Mouse (Mus musculus): ENCODE measurements around the gene Esrra. TPM values are rescaled to one million over a fixed set of nuclear protein-coding genes. Genes with fewer than 3 reads are reported as not detected.

The Esrra gene
- polyA plus RNA-seq, 1 experiment, result 27.2 TPM

DNA sequence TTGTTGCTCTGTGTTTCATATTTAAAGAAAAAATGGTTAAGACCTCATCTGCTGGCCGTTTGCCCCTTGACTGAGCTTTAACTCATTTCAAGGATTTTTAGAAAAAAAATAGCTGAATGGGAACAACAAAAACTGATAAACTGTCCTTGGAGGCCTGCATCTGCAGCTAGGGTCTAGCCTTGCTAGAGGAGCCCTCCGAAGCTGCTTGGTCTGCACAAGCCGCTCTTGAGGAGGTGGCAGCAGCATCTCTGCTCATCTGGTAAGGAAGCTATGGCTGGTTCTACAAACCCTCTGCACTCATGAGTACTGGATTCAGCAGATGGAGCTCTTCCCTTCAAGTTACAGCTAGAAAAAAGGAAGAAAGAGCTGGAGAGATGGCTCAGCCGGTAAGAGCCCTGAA is 43.6 kb downstream of the Esrra start:
- H3K27ac ChIP-seq (ENCODE audit: control insufficient read depth, insufficient read depth, low read depth, low read length, poor library complexity), result no peak overlapping the region
- TF ChIP-seq POLR2A (IDR thresholded peaks at IDR 0.05; ENCODE audit: borderline replicate concordance, control insufficient read depth, low read depth, low read length) (no peak), CTCF (IDR thresholded peaks at IDR 0.05; ENCODE audit: control insufficient read depth, insufficient read depth, low read length) (no peak)
- 75% methylated on average over 4 of the region's 4 CpGs for WGBS

DNA sequence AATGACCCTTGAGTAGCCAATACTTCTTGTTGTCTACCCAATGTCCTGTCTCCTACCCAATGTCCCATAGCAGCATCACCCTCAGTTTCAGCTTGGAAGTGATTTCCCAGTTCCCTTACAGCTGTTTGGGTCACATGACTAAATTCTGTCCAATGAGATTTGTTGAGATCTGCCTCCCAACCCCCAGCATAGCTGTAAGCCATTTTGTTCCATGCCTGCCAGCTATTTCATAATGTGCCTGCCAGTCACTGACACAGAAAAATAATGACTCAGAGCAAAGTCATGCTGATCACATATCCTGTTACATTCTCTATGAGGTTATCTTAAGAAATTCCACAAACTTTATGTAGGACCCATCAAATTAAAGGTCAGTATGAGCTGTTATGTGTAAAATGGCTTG is 44.8 kb downstream of the Esrra start:
- Histone ChIP-seq H3K4me1 (ENCODE audit: control insufficient read depth, insufficient read depth, low read length) (peaks cover 2% of the 10 kb centered on the region), H3K4me3 (replicated peaks; ENCODE audit: control insufficient read depth, low read depth, low read length) (no peak overlapping the region), H3K27ac (ENCODE audit: control insufficient read depth, insufficient read depth, low read depth, low read length, poor library complexity) (no peak overlapping the region)
- TF ChIP-seq CTCF (IDR thresholded peaks at IDR 0.05; ENCODE audit: control insufficient read depth, insufficient read depth, low read length), result no peak

More for the DNA sequence above, 43.6 kb downstream of the Esrra start:
- H3K4me3 ChIP-seq (replicated peaks; ENCODE audit: control insufficient read depth, low read depth, low read length), result no peak overlapping the region
- no peaks in the 10 kb centered on the region; the same call in none of the 2 replicates for H3K4me1 ChIP-seq (ENCODE audit: control insufficient read depth, insufficient read depth, low read length)

DNA sequence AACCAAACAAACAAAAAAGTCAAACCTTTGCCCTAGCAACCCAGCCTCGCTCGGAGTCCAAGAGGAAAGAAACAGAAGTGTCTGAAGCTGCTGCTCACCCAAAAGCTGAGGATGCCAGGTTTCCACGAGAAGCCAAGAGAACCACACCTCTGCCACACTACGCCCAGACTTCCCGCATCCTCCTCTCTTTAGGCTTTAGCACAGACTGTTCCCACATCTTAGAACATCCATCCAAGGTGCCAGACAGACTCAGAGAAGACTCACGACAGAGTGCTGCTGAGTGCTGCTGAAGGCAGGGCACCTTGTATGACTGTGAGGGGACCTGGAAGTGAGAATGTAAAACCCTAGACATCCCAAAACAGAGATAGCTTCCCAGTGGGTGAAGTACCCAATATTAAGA is 45.8 kb downstream of the Esrra start:
- TF ChIP-seq POLR2A (IDR thresholded peaks at IDR 0.05; ENCODE audit: borderline replicate concordance, control insufficient read depth, low read depth, low read length), result no peak
- TF ChIP-seq CTCF (IDR thresholded peaks at IDR 0.05; ENCODE audit: control insufficient read depth, insufficient read depth, low read length), result no peak
- 88% methylated on average over 6 of the region's 6 CpGs for WGBS
- Histone ChIP-seq H3K27ac (ENCODE audit: control insufficient read depth, insufficient read depth, low read depth, low read length, poor library complexity) (no peak overlapping the region), H3K4me1 (ENCODE audit: control insufficient read depth, insufficient read depth, low read length) (peaks cover 3% of the 10 kb centered on the region), H3K4me3 (replicated peaks; ENCODE audit: control insufficient read depth, low read depth, low read length) (no peak overlapping the region)

- WGBS, result 74% methylated on average over 1 of the region's 1 CpGs
- H3K4me1 ChIP-seq (ENCODE audit: control insufficient read depth, insufficient read depth, low read length), result peaks cover 3% of the 10 kb centered on the region
Observed at GRCm38 (mm10) chr19:6874257-6874656, 47.4 kb downstream of the Esrra start.

DNA sequence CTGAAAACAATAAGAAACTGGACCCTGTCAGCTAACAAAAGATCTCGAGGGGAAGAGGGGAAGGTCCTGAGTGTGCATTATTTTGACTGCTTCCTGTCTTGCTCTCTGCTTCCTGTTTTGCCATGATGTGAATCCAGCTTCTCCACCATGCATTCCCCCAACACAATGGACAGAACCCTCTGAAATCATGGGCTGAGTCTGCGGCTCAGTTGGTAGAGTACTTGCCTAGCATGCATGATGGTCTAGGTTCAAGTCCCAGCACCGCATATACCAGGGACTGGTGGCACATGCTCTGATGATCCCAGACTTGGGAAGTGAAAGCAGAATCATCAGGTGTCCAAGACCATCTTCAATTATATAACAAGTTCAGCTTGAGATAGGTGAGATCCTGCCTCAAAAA is 48.9 kb downstream of the Esrra start:
- WGBS, result 54% methylated on average over 3 of the region's 3 CpGs
- Histone ChIP-seq H3K4me1 (ENCODE audit: control insufficient read depth, insufficient read depth, low read length) (peaks cover 3% of the 10 kb centered on the region), H3K27ac (ENCODE audit: control insufficient read depth, insufficient read depth, low read depth, low read length, poor library complexity) (no peak overlapping the region), H3K4me3 (replicated peaks; ENCODE audit: control insufficient read depth, low read depth, low read length) (no peak overlapping the region)
- TF ChIP-seq POLR2A (IDR thresholded peaks at IDR 0.05; ENCODE audit: borderline replicate concordance, control insufficient read depth, low read depth, low read length) (no peak), CTCF (IDR thresholded peaks at IDR 0.05; ENCODE audit: control insufficient read depth, insufficient read depth, low read length) (no peak)

More at GRCm38 (mm10) chr19:6874257-6874656, 47.4 kb downstream of the Esrra start:
- Histone ChIP-seq H3K27ac (ENCODE audit: control insufficient read depth, insufficient read depth, low read depth, low read length, poor library complexity) (no peak overlapping the region), H3K4me3 (replicated peaks; ENCODE audit: control insufficient read depth, low read depth, low read length) (no peak overlapping the region)
- no peak for TF ChIP-seq POLR2A (IDR thresholded peaks at IDR 0.05; ENCODE audit: borderline replicate concordance, control insufficient read depth, low read depth, low read length)
- TF ChIP-seq CTCF (IDR thresholded peaks at IDR 0.05; ENCODE audit: control insufficient read depth, insufficient read depth, low read length), result no peak

DNA sequence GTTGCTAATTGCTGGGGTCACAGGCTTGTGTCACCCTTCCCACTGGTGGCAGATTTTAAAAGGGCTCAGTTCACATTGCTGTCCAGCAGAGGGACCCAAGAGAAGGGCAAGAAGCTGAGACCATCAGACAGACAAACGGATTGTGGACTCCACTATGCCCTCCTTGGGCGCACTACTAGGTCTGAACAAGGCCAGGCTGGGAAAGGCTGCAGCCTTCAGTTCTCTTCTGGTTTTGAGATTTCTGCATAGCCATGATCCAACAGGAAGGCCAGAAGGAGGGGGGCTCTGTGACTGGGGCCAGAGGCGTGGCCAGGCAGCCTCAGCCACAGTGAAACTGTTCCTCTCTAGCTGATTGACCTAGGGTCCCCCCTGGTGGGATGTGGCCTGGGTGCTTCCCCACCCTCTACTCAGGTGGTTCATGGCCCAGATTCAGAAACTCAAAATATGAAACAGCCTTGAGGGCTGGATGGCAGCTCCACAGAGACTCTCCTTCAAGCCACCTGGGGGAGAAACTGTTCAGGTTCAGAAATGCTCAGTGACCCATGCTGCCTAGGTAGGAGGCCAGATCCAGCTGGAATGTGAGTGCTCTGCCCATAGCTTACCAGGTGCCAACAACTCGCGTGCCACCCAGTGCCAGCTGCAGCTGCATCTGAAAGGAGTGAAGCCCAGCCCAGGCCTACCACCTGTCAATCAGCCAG is 49.9 kb downstream of the Esrra start:
- 12% methylated on average over 5 of the region's 5 CpGs for WGBS
- TF ChIP-seq CTCF (IDR thresholded peaks at IDR 0.05; ENCODE audit: control insufficient read depth, insufficient read depth, low read length) (peak; percentile 75), POLR2A (IDR thresholded peaks at IDR 0.05; ENCODE audit: borderline replicate concordance, control insufficient read depth, low read depth, low read length) (no peak)
- peak overlapping the region; percentile 53 for H3K27ac ChIP-seq (ENCODE audit: control insufficient read depth, insufficient read depth, low read depth, low read length, poor library complexity)
- H3K4me1 ChIP-seq (ENCODE audit: control insufficient read depth, insufficient read depth, low read length), result peaks cover 3% of the 10 kb centered on the region
- no peak overlapping the region for H3K4me3 ChIP-seq (replicated peaks; ENCODE audit: control insufficient read depth, low read depth, low read length)

DNA sequence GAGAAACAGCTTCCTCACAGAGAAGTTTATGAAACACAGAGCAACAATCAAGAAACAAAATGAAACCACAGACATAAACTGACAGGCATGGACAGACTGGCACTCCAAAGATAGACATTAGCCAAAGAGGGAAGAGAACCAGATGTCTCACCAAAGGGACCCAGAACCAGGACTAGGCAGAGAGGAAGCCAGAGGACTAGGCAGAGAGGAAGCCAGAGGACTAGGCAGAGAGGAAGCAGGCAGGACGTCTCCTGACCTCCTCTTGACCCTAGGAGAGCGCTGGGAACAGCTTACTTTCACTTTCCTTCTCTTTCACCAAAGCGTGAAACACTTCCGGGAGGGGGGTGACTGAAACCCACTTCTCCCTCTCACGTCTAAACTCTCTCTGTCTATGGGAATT is 52.3 kb downstream of the Esrra start:
- peak overlapping the region; percentile 76 for H3K4me3 ChIP-seq (replicated peaks; ENCODE audit: control insufficient read depth, low read depth, low read length)
- no peak for TF ChIP-seq POLR2A (IDR thresholded peaks at IDR 0.05; ENCODE audit: borderline replicate concordance, control insufficient read depth, low read depth, low read length)
- no peak for TF ChIP-seq CTCF (IDR thresholded peaks at IDR 0.05; ENCODE audit: control insufficient read depth, insufficient read depth, low read length)
- H3K4me1 ChIP-seq (ENCODE audit: control insufficient read depth, insufficient read depth, low read length), result peaks cover 3% of the 10 kb centered on the region
- whole genome bisulfite sequencing, result 2% methylated on average over 5 of the region's 5 CpGs
- H3K27ac ChIP-seq (ENCODE audit: control insufficient read depth, insufficient read depth, low read depth, low read length, poor library complexity), result peak overlapping the region; percentile 78; the same call in 1 of the 2 replicates

GRCm38 (mm10) chr19:6861451-6861850 is 60.2 kb downstream of the Esrra start:
- Histone ChIP-seq H3K27ac (ENCODE audit: control insufficient read depth, insufficient read depth, low read depth, low read length, poor library complexity) (peak overlapping the region; percentile 86; the same call in 1 of the 2 replicates), H3K4me3 (replicated peaks; ENCODE audit: control insufficient read depth, low read depth, low read length) (no peak overlapping the region), H3K4me1 (ENCODE audit: control insufficient read depth, insufficient read depth, low read length) (peaks cover 1% of the 10 kb centered on the region; the same call in 1 of the 2 replicates)
- WGBS, result 90% methylated on average over 4 of the region's 4 CpGs
- TF ChIP-seq CTCF (IDR thresholded peaks at IDR 0.05; ENCODE audit: control insufficient read depth, insufficient read depth, low read length) (no peak), POLR2A (IDR thresholded peaks at IDR 0.05; ENCODE audit: borderline replicate concordance, control insufficient read depth, low read depth, low read length) (no peak)

Other genes with a start within 250 kb of the Esrra start
- 4.7 and 5.5 TPM in 2 replicates for gene Rps6ka4, start 81.2 kb downstream of the Esrra start, polyA plus RNA-seq (2011; ENCODE audit: insufficient read depth, insufficient read length, low replicate concordance, missing spikeins)
- gene Ccdc88b, start 63.6 kb downstream of the Esrra start, polyA plus RNA-seq (2011; ENCODE audit: insufficient read depth, insufficient read length, low replicate concordance, missing spikeins), result 29.0 and 66.6 TPM in 2 replicates
- 28.6 and 37.9 TPM in 2 replicates for gene Trmt112, start 12.1 kb downstream of the Esrra start, polyA plus RNA-seq (2011; ENCODE audit: insufficient read depth, insufficient read length, low replicate concordance, missing spikeins)
- gene Prdx5, start 11.7 kb downstream of the Esrra start, polyA plus RNA-seq (2011; ENCODE audit: insufficient read depth, insufficient read length, low replicate concordance, missing spikeins), result 181 and 324 TPM in 2 replicates
- gene Catsperz, start 3.6 kb upstream of the Esrra start, polyA plus RNA-seq (2011; ENCODE audit: insufficient read depth, insufficient read length, low replicate concordance, missing spikeins), result 2.6 TPM in 1 of 2 replicates, not detected in the other
- not detected in 2 replicates for gene Kcnk4, start 12.7 kb upstream of the Esrra start, polyA plus RNA-seq (2011; ENCODE audit: insufficient read depth, insufficient read length, low replicate concordance, missing spikeins)
- gene Bad, start 20.0 kb upstream of the Esrra start, polyA plus RNA-seq (2011; ENCODE audit: insufficient read depth, insufficient read length, low replicate concordance, missing spikeins), result 15.4 and 20.4 TPM in 2 replicates
- 18.7 and 31.9 TPM in 2 replicates for gene Gpr137, start 20.7 kb upstream of the Esrra start, polyA plus RNA-seq (2011; ENCODE audit: insufficient read depth, insufficient read length, low replicate concordance, missing spikeins)
- gene Ppp1r14b, start 53.2 kb upstream of the Esrra start, polyA plus RNA-seq (2011; ENCODE audit: insufficient read depth, insufficient read length, low replicate concordance, missing spikeins), result 83.5 and 137 TPM in 2 replicates
- gene Plcb3, start 54.7 kb upstream of the Esrra start, polyA plus RNA-seq (2011; ENCODE audit: insufficient read depth, insufficient read length, low replicate concordance, missing spikeins), result 9.7 and 14.6 TPM in 2 replicates
- 40.9 and 42.3 TPM in 2 replicates for gene Fkbp2, start 58.7 kb upstream of the Esrra start, polyA plus RNA-seq (2011; ENCODE audit: insufficient read depth, insufficient read length, low replicate concordance, missing spikeins)
- 10.0 and 14.0 TPM in 2 replicates for gene Vegfb, start 65.8 kb upstream of the Esrra start, polyA plus RNA-seq (2011; ENCODE audit: insufficient read depth, insufficient read length, low replicate concordance, missing spikeins)
- gene Dnajc4, start 70.8 kb upstream of the Esrra start, polyA plus RNA-seq (2011; ENCODE audit: insufficient read depth, insufficient read length, low replicate concordance, missing spikeins), result 14.8 and 28.8 TPM in 2 replicates
- 13.2 and 20.7 TPM in 2 replicates for gene Nudt22, start 74.3 kb upstream of the Esrra start, polyA plus RNA-seq (2011; ENCODE audit: insufficient read depth, insufficient read length, low replicate concordance, missing spikeins)
- gene Trpt1, start 74.3 kb upstream of the Esrra start, polyA plus RNA-seq (2011; ENCODE audit: insufficient read depth, insufficient read length, low replicate concordance, missing spikeins), result 4.6 TPM in 1 of 2 replicates, not detected in the other
- 149 and 202 TPM in 2 replicates for gene Fermt3, start 97.7 kb upstream of the Esrra start, polyA plus RNA-seq (2011; ENCODE audit: insufficient read depth, insufficient read length, low replicate concordance, missing spikeins)
- gene Stip1, start 118.2 kb upstream of the Esrra start, polyA plus RNA-seq (2011; ENCODE audit: insufficient read depth, insufficient read length, low replicate concordance, missing spikeins), result 54.6 and 95.7 TPM in 2 replicates
- 4.8 and 6.2 TPM in 2 replicates for gene Macrod1, start 135.0 kb upstream of the Esrra start, polyA plus RNA-seq (2011; ENCODE audit: insufficient read depth, insufficient read length, low replicate concordance, missing spikeins)
- gene Flrt1, start 183.9 kb upstream of the Esrra start, polyA plus RNA-seq (2011; ENCODE audit: insufficient read depth, insufficient read length, low replicate concordance, missing spikeins), result not detected in 2 replicates